Mouse (Mus musculus) ES-E14 (cell line): ENCODE measurements at regions not wholly inside any gene's neighbourhood (a gene's known extent, or its start where the extent isn't known, plus 50 kb on each side); places are given as distances from the start of the nearest gene placed in this dataset.

Experiments
- DNase-seq: peaks from one replicate; pipeline ENCODE4 v3.0.0-alpha.2; 2013; ENCODE audit warnings: low read depth, low spot score
- H3K27ac ChIP-seq: 2 replicates; pipeline ENCODE4 v1.5.1; 2012; ENCODE audit warnings: low read depth, mild to moderate bottlenecking, low read length, moderate library complexity, mixed read lengths; ENCODE audit not compliant: poor library complexity, insufficient read depth, severe bottlenecking
- H3K36me3 ChIP-seq: 2 replicates; pipeline ENCODE4 v1.6.1; 2012; ENCODE audit warnings: mild to moderate bottlenecking, low read length, moderate library complexity, mixed read lengths; ENCODE audit not compliant: control insufficient read depth, poor library complexity, insufficient read depth, severe bottlenecking
- H3K4me1 ChIP-seq, 2 experiments: fragments of 150-350 bp in 1 of 2; sonication (generic) in 1 of 2; 2 replicates each; pipeline ENCODE4 v1.6.1; 2012; ENCODE audit warnings: low read length in 2 of 2, mild to moderate bottlenecking in 1 of 2, mixed read lengths in 1 of 2; ENCODE audit not compliant: control insufficient read depth in 2 of 2, insufficient read depth in 2 of 2, poor library complexity in 1 of 2
- H3K4me3 ChIP-seq, 2 experiments: fragments of 150-350 bp in 1 of 2; sonication (generic) in 1 of 2; 2 replicates each; pipeline ENCODE4 v1.5.1; 2012; ENCODE audit warnings: low read length in 2 of 2, low read depth in 1 of 2, mild to moderate bottlenecking in 1 of 2, mixed read lengths in 1 of 2; ENCODE audit not compliant: insufficient read depth in 1 of 2, poor library complexity in 1 of 2, severe bottlenecking in 1 of 2
- H3K9ac ChIP-seq: 2 replicates; pipeline ENCODE4 v1.6.1; 2012; ENCODE audit warnings: low read depth, mild to moderate bottlenecking, low read length, mixed read lengths; ENCODE audit not compliant: poor library complexity, insufficient read depth, severe bottlenecking
- H3K9me3 ChIP-seq: fragments of 150-350 bp; sonication (generic); 2 replicates; pipeline ENCODE4 v1.6.1; 2012; ENCODE audit warnings: low read depth, mild to moderate bottlenecking, low read length; ENCODE audit not compliant: control insufficient read depth, insufficient read depth
- CHD2 ChIP-seq: IDR thresholded peaks from 2 replicates; pipeline ENCODE4 v1.6.1; 2014; ENCODE audit warnings: mild to moderate bottlenecking, low read depth, low read length, inconsistent platforms
- HCFC1 ChIP-seq: IDR thresholded peaks from 2 replicates; pipeline ENCODE4 v1.6.1; 2012; ENCODE audit warnings: low read length, inconsistent platforms, borderline replicate concordance; ENCODE audit not compliant: insufficient read depth
- MAFK ChIP-seq: IDR thresholded peaks from 2 replicates; pipeline ENCODE4 v1.6.1; 2014; ENCODE audit warnings: mild to moderate bottlenecking, low read depth, low read length, inconsistent platforms; ENCODE audit not compliant: insufficient read depth
- ZC3H11A ChIP-seq: IDR thresholded peaks from 2 replicates; pipeline ENCODE4 v1.6.1; 2012; ENCODE audit warnings: low read depth, mild to moderate bottlenecking, inconsistent platforms, low read length, borderline replicate concordance
- ZNF384 ChIP-seq: IDR thresholded peaks from 2 replicates; pipeline ENCODE4 v1.6.1; 2012; ENCODE audit warnings: low read depth, low read length, inconsistent platforms
- in situ Hi-C, 2 experiments: fragments of 600-800 bp; cut with MboI; formaldehyde crosslinking; loops; one replicate each; pipeline ENCODE4 v1.15.1; 2025; ENCODE audit warnings: low sequenced_read_pairs in 2 of 2, inconsistent platforms in 1 of 2; ENCODE audit not compliant: unreplicated experiment in 2 of 2

- no peak overlapping the region for H3K9ac ChIP-seq
- TF ChIP-seq CHD2 (no peak), ZNF384 (no peak), HCFC1 (no peak), ZC3H11A (no peak), MAFK (no peak)
- in situ Hi-C loops, result no loop called here
- no peaks in the 10 kb centered on the region for H3K36me3 ChIP-seq
- DNase-seq, result no peak
- H3K27ac ChIP-seq, result no peak overlapping the region
- no peaks in the 10 kb centered on the region for H3K9me3 ChIP-seq
- H3K4me1 ChIP-seq, result no peaks in the 10 kb centered on the region
- no peak overlapping the region for H3K4me3 ChIP-seq
These were observed 225.1 kb upstream of the Sp8 start for GRCm38 (mm10) chr12:118620847-118621636.

DNA sequence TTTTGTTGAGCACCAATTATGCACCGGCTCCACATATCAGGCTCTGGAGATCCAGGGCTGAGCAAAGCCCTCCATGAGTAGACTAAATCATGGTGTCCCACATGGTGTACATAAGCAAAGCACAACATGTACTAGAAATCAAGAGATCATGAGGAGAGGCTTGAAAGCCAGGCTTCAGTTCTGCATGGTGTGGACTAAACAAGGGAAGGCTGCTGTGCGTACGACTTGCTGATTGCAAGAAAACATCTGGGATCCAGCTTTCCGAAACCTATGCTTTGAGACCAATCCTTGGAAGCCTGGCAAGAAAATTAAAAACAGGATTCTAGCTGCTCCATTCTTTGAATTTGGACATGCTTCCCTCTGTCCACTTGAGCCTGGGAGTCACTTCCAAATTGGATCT, 249.1 kb upstream of the Sp8 start:
- no peak overlapping the region for H3K4me3 ChIP-seq
- no peak overlapping the region for H3K27ac ChIP-seq
- no peaks in the 10 kb centered on the region for H3K9me3 ChIP-seq
- no peak overlapping the region for H3K9ac ChIP-seq
- no peaks in the 10 kb centered on the region for H3K4me1 ChIP-seq
- H3K36me3 ChIP-seq, result no peaks in the 10 kb centered on the region
- TF ChIP-seq CHD2 (no peak), MAFK (no peak), HCFC1 (no peak), ZNF384 (no peak), ZC3H11A (no peak)
- in situ Hi-C loops, result no loop called here
- DNase-seq, result no peak

DNA sequence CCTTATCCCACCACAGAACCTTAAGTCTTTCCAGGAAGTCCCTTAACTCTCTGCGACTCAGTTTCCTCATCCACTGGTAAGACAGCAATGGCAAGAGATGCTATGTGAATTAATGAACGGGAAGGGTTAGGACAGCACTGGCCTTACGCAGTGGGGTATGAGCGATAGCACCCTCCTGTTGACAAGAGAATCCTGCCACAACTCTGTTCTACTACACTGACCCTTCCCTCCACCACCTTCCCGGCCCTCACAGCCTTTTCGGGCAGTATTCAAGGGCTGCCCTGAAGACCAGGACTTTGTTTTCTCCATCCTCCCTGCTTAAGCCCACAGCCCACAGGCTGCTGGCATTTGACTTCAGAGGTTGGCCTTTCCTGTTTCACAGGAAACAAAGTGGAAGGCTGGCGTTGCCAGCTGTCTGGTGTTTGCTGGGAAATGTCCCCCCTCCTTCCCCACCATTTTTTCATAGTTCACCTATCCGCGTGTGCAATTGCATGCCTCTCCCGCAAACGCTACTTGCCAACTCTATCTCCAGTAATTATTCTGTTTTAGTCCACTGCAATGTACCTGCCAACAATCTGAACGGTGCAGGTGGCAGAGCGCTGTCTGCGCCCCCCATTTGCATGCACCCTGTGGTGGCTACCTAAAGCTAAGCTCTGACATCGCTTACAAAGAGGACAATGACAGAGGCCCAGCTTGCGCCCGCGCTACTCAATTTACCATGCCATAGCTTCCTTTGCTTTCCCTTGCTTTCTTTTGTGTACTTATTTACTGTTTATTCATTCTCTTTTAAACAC, 251.2 kb upstream of the Sp8 start:
- in situ Hi-C loops, result no loop called here
- H3K27ac ChIP-seq, result no peak overlapping the region
- DNase-seq, result no peak

GRCm38 (mm10) chr12:118583829-118584628, 262.1 kb upstream of the Sp8 start:
- H3K4me1 ChIP-seq, result no peaks in the 10 kb centered on the region
- no peak overlapping the region for H3K27ac ChIP-seq
- no peak overlapping the region for H3K9ac ChIP-seq
- TF ChIP-seq MAFK (no peak), CHD2 (no peak), ZNF384 (no peak), HCFC1 (no peak), ZC3H11A (no peak)
- in situ Hi-C loops, result no loop called here
- no peaks in the 10 kb centered on the region for H3K36me3 ChIP-seq
- no peaks in the 10 kb centered on the region for H3K9me3 ChIP-seq
- DNase-seq, result no peak
- no peak overlapping the region for H3K4me3 ChIP-seq

More for the DNA sequence above, 251.2 kb upstream of the Sp8 start:
- H3K4me1 ChIP-seq, result no peaks in the 10 kb centered on the region
- peak overlapping the region; percentile 2 to 4; a peak in 2 of 4 replicates for H3K4me3 ChIP-seq
- no peak overlapping the region for H3K9ac ChIP-seq
- TF ChIP-seq HCFC1, result no peak
- TF ChIP-seq CHD2, result no peak
- no peak for TF ChIP-seq ZNF384
- H3K36me3 ChIP-seq, result no peaks in the 10 kb centered on the region
- H3K9me3 ChIP-seq, result no peaks in the 10 kb centered on the region
